Mouse (Mus musculus): ENCODE results near the gene Stac2.

DNA sequence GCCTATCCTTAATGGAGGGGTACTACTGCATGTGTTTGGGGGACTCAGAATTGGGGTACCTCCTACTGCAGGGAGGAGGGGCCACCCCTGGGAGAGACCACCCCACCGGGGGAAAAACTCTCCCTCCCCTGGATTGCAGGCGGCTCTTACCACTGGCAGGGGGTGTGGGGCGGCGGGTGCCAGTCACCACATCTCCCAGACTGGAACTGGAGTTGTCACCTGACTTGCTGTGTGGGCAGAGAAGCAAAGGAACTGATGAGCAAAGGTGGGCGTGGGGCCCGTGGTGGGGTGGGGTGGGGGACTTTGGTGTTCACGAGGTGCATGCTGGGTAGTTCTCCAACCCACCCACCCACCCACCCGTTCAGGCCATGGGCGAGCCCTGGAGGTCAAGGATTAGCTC lies 41.5 kb downstream of the Stac2 start:
- no peak for TF ChIP-seq CTCF (IDR thresholded peaks at IDR 0.05; ENCODE audit: insufficient read depth, low read depth, low read length)
- TF ChIP-seq POLR2A (IDR thresholded peaks at IDR 0.05; ENCODE audit: insufficient read depth, low read depth, low read length) = no peak

Data from olfactory bulb, adult 2 months (tissue).